Mouse (Mus musculus) Patski (cell line): ENCODE measurements around the gene Gcnt7. TPM values are rescaled to one million over a fixed set of nuclear protein-coding genes. Genes with fewer than 3 reads are reported as not detected.

Source experiments
- ATAC-seq: fragments of 100-300 bp; one replicate; pipeline ENCODE4 v1.8.0; 2021
- CTCF ChIA-PET: fragments of 350-600 bp; sonication (Branson Sonifier 250); formaldehyde crosslinking; loops from one replicate; lab custom pipeline; 2022; ENCODE audit warnings: inconsistent platforms; lab: Charles Lee
- POLR2A ChIA-PET: fragments of 350-600 bp; sonication (Branson Sonifier 250); formaldehyde crosslinking; loops from one replicate; lab custom pipeline; 2022; ENCODE audit warnings: antibody characterized with exemption, inconsistent platforms; lab: Charles Lee
- DNase-seq: peaks from one replicate; pipeline ENCODE4 v3.0.0-alpha.2; 2011; ENCODE audit warnings: low read depth, low spot score
- H3K27me3 ChIP-seq: fragments of 371-371 bp; one replicate; pipeline ENCODE4 v1.5.1; 2021
- CTCF ChIP-seq: fragments of 100-300 bp; IDR thresholded peaks from one replicate; pipeline ENCODE4 v1.5.1; 2021
- in situ Hi-C: fragments of 300-500 bp; cut with MboI; formaldehyde crosslinking; loops from 3 replicates; pipeline ENCODE4 v1.11.1; 2018; ENCODE audit warnings: low pct_unique_long_range_greater_than_20kb, mixed read lengths
- polyA plus RNA-seq: library from polyadenylated mRNA; unstranded; gene quantifications from one replicate; pipeline ENCODE4 v1.2.3, GENCODE M21; 2021

Gene Gcnt7
- polyA plus RNA-seq, 1 experiment from 2014 or later = 0.06 TPM

DNA sequence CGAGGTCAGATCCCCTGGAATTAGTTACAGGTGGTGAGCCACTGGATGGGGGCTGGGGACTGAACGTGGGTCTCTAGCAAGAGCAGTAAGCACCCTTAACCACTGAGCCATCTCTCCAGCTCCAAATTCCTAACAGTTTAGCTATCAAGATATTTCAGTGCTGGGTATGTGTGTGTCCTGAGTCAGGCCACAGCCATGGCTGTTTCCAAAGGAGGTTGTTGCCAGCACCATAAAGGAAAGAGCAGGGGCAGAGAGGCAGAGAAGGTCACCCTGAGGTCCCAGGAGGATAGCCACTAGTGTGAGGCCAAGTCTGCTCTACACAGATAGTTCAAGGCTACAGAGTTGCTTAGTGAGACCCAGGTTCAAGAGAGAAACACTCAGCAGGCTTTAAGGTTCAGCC lies 2.3 kb upstream of the Gcnt7 start:
- TF ChIP-seq CTCF = no peak
- ChIA-PET CTCF (no interaction called here), POLR2A (no interaction called here)
- no peak for DNase-seq
- peak; percentile 52 for ATAC-seq
- in situ Hi-C loops = no loop called here
- no peaks in the 10 kb centered on the region for H3K27me3 ChIP-seq

DNA sequence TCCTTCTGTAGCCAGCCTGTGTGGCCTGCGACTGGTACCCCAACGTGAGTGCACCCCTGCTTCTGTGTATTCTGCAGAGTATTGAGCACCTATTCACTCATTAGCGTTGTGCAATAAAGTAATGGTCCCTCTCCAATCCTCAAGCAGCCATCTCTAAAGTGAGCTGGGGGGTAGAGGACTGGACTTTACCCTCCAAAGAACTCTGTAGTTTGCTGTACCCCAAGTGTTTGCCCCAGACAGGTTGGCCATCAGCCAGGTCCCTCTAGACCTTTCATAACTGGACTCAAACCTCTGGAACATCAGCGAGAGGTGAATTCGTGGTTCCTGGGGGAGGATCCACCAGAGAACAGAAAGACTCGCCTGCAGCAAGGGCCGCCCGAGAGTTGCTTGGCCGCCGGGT lies 5.9 kb downstream of the Gcnt7 start:
- no peak for ATAC-seq
- TF ChIP-seq CTCF = no peak
- ChIA-PET POLR2A (no interaction called here), CTCF (no interaction called here)
- in situ Hi-C loops = no loop called here
- H3K27me3 ChIP-seq = no peaks in the 10 kb centered on the region
- no peak for DNase-seq

DNA sequence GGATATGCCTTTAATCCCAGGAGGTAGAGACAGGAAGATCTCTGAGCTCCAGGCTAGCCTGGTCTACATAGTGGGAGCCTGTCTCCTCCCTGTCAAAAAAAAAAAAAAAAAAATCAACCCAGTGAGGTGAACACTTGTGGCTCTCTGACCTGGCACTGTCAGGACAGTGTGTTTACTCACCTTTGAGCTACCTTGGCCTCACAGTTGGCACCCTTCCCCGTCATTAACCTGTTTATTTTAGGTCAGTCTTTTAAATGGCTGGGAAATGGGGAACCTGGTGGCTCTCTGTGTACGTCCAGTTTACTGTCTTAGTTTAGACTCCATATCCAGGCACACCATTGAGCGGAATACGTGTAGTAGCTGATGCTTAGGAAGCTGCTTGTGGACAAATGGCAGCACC lies 6.4 kb downstream of the Gcnt7 start:
- H3K27me3 ChIP-seq = no peaks in the 10 kb centered on the region
- ChIA-PET CTCF (no interaction called here), POLR2A (no interaction called here)
- in situ Hi-C loops = no loop called here
- TF ChIP-seq CTCF = no peak
- DNase-seq (no peak), ATAC-seq (no peak)

DNA sequence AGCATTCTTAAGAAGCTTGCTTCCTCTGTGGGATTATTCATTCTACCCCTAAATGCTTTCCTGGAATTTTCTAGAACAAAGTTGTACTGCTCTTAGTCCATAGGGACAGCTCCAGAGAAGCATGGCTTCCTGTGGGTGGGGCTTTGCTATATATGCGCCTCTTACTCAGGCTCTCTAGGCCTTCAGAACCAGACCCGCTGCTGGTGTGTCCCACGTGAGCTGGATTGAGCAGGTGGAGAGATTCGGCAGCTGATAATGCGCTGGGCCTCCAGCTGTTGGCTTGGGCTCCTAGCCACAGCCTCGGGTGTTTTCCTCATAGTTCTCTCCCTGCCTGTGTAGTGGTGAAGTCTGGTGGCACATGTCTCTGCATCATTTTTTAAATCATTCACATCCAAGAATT lies 7.8 kb downstream of the Gcnt7 start:
- in situ Hi-C loops = no loop called here
- DNase-seq (no peak), ATAC-seq (no peak)
- no peak for TF ChIP-seq CTCF
- no peaks in the 10 kb centered on the region for H3K27me3 ChIP-seq
- CTCF ChIA-PET = no interaction called here
- POLR2A ChIA-PET = no interaction called here

DNA sequence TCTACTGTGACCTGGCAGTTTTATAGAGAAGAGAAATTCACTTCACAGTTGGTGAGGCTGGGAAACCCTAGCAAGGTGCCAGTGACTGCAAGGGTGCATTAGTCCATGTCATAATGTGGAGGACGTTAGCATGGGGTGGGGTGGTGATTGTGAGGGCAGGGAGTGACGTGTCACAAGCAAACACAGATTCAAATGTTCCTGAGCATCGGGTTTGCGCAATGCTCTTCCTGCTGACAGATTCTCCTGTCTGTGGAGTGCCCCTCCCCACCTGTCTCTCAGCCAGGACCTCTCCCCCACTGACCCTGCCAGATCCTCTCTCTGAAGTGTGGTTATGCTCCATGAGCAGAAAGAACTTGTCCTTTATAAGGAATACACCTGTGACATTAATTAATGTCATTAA lies 10.1 kb downstream of the Gcnt7 start:
- CTCF ChIA-PET = no interaction called here
- DNase-seq = no peak
- in situ Hi-C loops = no loop called here
- no peak for TF ChIP-seq CTCF
- POLR2A ChIA-PET = no interaction called here
- no peaks in the 10 kb centered on the region for H3K27me3 ChIP-seq
- no peak for ATAC-seq

DNA sequence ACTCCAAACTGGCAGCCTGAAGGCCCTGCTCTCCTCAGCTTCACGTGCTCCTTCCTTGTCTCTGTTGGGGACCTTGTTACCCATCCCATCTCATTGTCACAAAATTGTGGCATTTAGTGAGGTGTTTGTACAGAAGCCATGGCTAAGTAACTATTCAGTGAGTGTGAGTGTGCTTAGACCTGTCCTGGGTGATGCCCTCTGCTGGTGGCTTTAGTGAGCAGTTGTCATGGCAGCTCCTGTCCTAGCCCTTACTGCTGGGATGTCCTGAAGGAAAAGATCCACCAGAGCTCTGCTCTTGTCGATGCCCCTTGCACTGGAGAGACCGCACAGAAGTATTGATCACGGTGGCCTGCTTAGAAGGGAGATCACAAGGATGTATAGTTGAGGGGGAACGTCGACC lies 11.1 kb downstream of the Gcnt7 start:
- POLR2A ChIA-PET = no interaction called here
- in situ Hi-C loops = no loop called here
- no peaks in the 10 kb centered on the region for H3K27me3 ChIP-seq
- CTCF ChIA-PET = interaction anchor here (1.8 kb wide), 1 partner anchor 9 kb away, joined by 4 read pairs; no protein-coding TSS in a partner anchor
- ATAC-seq (no peak), DNase-seq (no peak)
- TF ChIP-seq CTCF = no peak

DNA sequence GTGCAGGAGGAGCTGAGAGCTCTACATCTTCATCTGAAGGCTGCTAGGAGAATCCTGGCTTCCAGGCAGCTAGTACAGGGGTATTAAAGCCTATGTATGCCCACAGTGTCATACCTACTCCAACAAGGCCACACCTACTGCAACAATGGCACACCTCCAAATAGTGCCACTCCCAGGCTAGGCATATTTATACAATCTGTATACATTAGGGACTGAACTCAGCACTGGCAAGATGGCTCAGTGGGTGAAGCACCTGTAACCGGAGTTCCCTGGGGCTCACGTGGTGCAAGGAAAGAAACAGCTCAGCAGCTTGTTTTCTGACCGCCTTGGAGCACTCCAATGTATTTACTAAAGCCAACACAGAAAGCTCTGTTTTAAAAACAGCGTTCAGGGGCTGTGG lies 12.8 kb downstream of the Gcnt7 start:
- DNase-seq (no peak), ATAC-seq (no peak)
- in situ Hi-C loops = no loop called here
- POLR2A ChIA-PET = no interaction called here
- TF ChIP-seq CTCF = no peak
- no peaks in the 10 kb centered on the region for H3K27me3 ChIP-seq
- CTCF ChIA-PET = interaction anchor here (1.1 kb wide), 2 partner anchors 41 to 68 kb away, joined by 3 read pairs; no protein-coding TSS in a partner anchor

DNA sequence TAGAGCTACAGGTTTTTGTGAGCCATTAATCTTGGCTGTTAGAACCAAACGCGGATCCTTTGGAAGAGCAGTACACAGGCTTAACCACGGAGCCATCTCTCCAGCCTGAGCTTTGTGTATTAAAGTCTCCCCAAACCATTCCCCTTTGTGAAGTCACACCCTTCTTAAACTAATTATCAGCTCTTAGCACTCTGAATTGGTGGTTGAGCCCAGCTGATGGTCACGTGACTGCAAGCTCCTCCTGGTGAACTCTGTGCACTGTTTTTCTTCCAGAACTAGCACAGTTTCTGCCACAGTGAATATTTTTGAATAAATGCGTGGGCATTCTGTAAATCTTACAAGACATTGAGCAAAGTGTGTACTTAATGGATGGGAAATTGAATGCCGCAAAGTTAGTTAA lies 17.2 kb downstream of the Gcnt7 start:
- in situ Hi-C loops = no loop called here
- no peaks in the 10 kb centered on the region for H3K27me3 ChIP-seq
- TF ChIP-seq CTCF = no peak
- CTCF ChIA-PET = interaction anchor here (2.1 kb wide), 1 partner anchor 11 kb away, joined by 5 read pairs; no protein-coding TSS in a partner anchor
- DNase-seq (no peak), ATAC-seq (no peak)
- POLR2A ChIA-PET = no interaction called here

DNA sequence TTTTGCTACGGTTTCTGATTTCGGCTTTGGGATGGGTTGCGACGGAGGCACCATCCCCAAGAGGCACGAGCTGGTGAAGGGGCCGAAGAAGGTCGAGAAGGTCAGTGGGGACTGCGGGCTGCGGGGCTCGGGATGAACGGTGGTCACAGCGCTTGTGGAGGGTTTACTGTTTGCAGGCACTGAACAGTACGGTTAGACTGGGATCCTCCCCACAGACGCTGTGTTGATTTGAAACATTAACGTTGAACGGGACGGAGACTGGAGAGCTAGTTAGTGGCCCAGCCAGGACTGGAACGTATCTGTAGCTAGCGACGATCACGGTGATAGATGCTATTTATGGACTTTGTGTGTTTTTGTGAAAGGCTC lies 17.8 kb downstream of the Gcnt7 start:
- in situ Hi-C loops = no loop called here

DNA sequence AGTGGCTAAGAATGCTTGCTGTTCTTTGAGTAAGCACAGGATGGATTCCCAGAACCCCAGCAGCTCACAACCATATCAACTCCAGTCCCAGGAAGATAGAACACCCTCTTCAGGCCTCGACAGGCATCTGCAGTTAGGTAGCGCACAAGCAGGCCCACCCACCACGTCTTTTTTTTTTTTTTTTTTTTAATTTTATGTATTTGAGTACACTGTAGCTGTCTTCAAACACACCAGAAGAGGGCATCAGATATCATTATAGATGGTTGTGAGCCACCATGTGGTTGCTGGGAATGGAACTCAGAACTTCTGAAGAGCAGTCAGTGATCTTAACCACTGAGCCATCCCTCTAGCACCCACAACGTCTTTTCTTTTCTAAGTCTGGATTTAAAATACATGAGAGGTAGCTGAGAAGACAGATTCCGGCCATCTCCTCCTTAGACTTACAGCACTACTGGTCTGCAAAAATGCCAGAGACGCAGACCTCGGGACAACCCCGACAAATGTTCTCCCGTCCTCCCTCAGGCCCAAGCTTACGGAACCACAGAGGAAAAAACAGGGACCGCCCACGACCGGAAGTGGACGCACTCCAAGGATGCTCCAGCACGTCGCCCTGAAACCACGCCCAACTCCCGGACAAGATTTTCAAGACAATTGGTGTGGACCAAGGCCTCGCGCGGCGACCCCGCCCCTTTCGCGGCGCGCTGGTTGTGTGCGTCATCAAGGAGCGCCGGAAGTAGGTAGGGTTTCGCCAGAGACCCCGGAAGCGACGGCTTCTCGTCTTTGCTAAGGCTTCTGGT lies 18.4 kb downstream of the Gcnt7 start, which contains the start of gene Rtf2:
TSS of gene Rtf2 (plus strand) at position 714 of the 797 bp plus-strand sequence.
- ChIA-PET POLR2A (interaction anchor here (0.7 to 1.0 kb wide), 3 partner anchors 13 to 504 kb away, joined by 3 to 4 read pairs (median 3); no protein-coding TSS in a partner anchor), CTCF (interaction anchor here (2.1 kb wide), 1 partner anchor 10 kb away, joined by 5 read pairs; no protein-coding TSS in a partner anchor)
- DNase-seq (peak; percentile 88), ATAC-seq (peak; percentile 99)
- in situ Hi-C loops = loop anchor here (5.0 kb wide), 1 partner anchor 63 kb away; no protein-coding TSS in a partner anchor
- no peak for TF ChIP-seq CTCF
- no peaks in the 10 kb centered on the region for H3K27me3 ChIP-seq

More for the DNA sequence above, 17.8 kb downstream of the Gcnt7 start:
- ChIA-PET CTCF (interaction anchor here (2.1 kb wide), 1 partner anchor 10 kb away, joined by 5 read pairs; no protein-coding TSS in a partner anchor), POLR2A (interaction anchor here (0.9 kb wide), 1 partner anchor 13 kb away, joined by 3 read pairs; no protein-coding TSS in a partner anchor)
- ATAC-seq (peak; percentile 48), DNase-seq (no peak)
- TF ChIP-seq CTCF = no peak
- no peaks in the 10 kb centered on the region for H3K27me3 ChIP-seq

DNA sequence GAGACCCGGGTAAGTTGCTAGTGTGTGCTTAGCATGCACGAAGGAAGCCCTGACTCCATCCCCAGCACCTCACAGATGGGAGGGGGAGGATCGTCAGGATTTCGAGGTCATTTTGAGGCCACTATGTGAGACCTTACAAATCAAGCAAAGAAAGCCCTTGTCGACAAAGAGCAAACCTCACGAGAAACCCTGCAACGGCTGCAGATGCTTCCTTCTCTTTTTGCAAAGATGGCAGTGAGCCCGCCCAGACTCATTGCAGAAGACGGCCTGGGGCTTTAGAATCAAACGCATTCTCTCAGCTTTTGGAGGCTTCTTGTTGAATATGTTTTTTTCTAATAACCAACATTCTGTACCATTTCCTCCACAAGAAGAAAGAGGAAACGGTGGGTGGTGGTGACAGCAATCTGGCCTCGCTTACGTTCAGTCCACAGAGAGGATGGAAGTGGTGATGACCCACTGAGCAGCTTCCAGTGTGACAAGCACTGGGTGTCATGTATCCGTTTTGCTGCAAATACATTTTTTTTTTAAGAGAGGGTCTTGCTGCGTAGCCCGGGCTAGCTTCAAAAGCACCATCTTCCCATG lies 20.9 kb downstream of the Gcnt7 start:
- CTCF ChIA-PET = no interaction called here
- ATAC-seq (no peak), DNase-seq (no peak)
- TF ChIP-seq CTCF = no peak
- in situ Hi-C loops = loop anchor here (5.0 kb wide), 1 partner anchor 60 kb away; no protein-coding TSS in a partner anchor
- POLR2A ChIA-PET = no interaction called here
- peaks cover 2% of the 10 kb centered on the region for H3K27me3 ChIP-seq
